Mouse (Mus musculus) ES-E14 (cell line): ENCODE data around the gene Palm. TPM values are rescaled to one million over a fixed set of nuclear protein-coding genes. Genes with fewer than 3 reads are reported as not detected.

Experiments used
- DNase-seq: peaks from one replicate; pipeline ENCODE4 v3.0.0-alpha.2; 2013; ENCODE audit warnings: low read depth, low spot score
- H3K27ac ChIP-seq: 2 replicates; pipeline ENCODE4 v1.5.1; 2012; ENCODE audit warnings: low read depth, mild to moderate bottlenecking, low read length, moderate library complexity, mixed read lengths; ENCODE audit not compliant: poor library complexity, insufficient read depth, severe bottlenecking
- H3K36me3 ChIP-seq: 2 replicates; pipeline ENCODE4 v1.6.1; 2012; ENCODE audit warnings: mild to moderate bottlenecking, low read length, moderate library complexity, mixed read lengths; ENCODE audit not compliant: control insufficient read depth, poor library complexity, insufficient read depth, severe bottlenecking
- H3K4me1 ChIP-seq, 2 experiments: fragments of 150-350 bp in 1 of 2; sonication (generic) in 1 of 2; 2 replicates each; pipeline ENCODE4 v1.6.1; 2012; ENCODE audit warnings: low read length in 2 of 2, mild to moderate bottlenecking in 1 of 2, mixed read lengths in 1 of 2; ENCODE audit not compliant: control insufficient read depth in 2 of 2, insufficient read depth in 2 of 2, poor library complexity in 1 of 2
- H3K4me3 ChIP-seq, 2 experiments: fragments of 150-350 bp in 1 of 2; sonication (generic) in 1 of 2; 2 replicates each; pipeline ENCODE4 v1.5.1; 2012; ENCODE audit warnings: low read length in 2 of 2, low read depth in 1 of 2, mild to moderate bottlenecking in 1 of 2, mixed read lengths in 1 of 2; ENCODE audit not compliant: insufficient read depth in 1 of 2, poor library complexity in 1 of 2, severe bottlenecking in 1 of 2
- H3K9ac ChIP-seq: 2 replicates; pipeline ENCODE4 v1.6.1; 2012; ENCODE audit warnings: low read depth, mild to moderate bottlenecking, low read length, mixed read lengths; ENCODE audit not compliant: poor library complexity, insufficient read depth, severe bottlenecking
- H3K9me3 ChIP-seq: fragments of 150-350 bp; sonication (generic); 2 replicates; pipeline ENCODE4 v1.6.1; 2012; ENCODE audit warnings: low read depth, mild to moderate bottlenecking, low read length; ENCODE audit not compliant: control insufficient read depth, insufficient read depth
- CHD2 ChIP-seq: IDR thresholded peaks from 2 replicates; pipeline ENCODE4 v1.6.1; 2014; ENCODE audit warnings: mild to moderate bottlenecking, low read depth, low read length, inconsistent platforms
- HCFC1 ChIP-seq: IDR thresholded peaks from 2 replicates; pipeline ENCODE4 v1.6.1; 2012; ENCODE audit warnings: low read length, inconsistent platforms, borderline replicate concordance; ENCODE audit not compliant: insufficient read depth
- MAFK ChIP-seq: IDR thresholded peaks from 2 replicates; pipeline ENCODE4 v1.6.1; 2014; ENCODE audit warnings: mild to moderate bottlenecking, low read depth, low read length, inconsistent platforms; ENCODE audit not compliant: insufficient read depth
- ZC3H11A ChIP-seq: IDR thresholded peaks from 2 replicates; pipeline ENCODE4 v1.6.1; 2012; ENCODE audit warnings: low read depth, mild to moderate bottlenecking, inconsistent platforms, low read length, borderline replicate concordance
- ZNF384 ChIP-seq: IDR thresholded peaks from 2 replicates; pipeline ENCODE4 v1.6.1; 2012; ENCODE audit warnings: low read depth, low read length, inconsistent platforms
- in situ Hi-C, 2 experiments: fragments of 600-800 bp; cut with MboI; formaldehyde crosslinking; loops; one replicate each; pipeline ENCODE4 v1.15.1; 2025; ENCODE audit warnings: low sequenced_read_pairs in 2 of 2, inconsistent platforms in 1 of 2; ENCODE audit not compliant: unreplicated experiment in 2 of 2
- total RNA-seq: library from RNA; depleted of rRNA; stranded (reverse); fragments of 300-350 nt; gene quantifications from 2 replicates; pipeline ENCODE4 v1.2.3, GENCODE M21; 2012

Gene Palm
- total RNA-seq, 1 experiment = 10.7 TPM

DNA sequence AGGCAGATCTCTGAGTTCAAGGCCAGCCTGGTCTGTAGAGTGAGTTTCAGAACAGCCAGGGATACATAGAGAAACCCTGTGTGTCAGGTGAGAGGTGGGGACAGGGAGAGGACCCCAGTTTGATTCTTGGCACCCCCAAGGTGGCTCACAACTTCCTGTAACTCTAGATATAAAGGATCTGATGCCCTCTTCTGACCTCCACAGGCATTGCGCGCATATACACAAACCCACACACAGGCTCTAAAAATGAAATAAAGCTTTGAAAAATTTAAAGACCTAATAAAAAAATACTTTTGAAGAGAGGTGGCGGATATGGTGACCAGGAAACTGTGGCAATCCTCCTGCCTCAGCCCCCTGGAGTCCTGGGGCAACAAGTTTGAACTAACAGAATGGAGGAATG lies 2.5 kb downstream of the Palm start:
- no peaks in the 10 kb centered on the region for H3K9me3 ChIP-seq
- H3K9ac ChIP-seq = no peak overlapping the region
- in situ Hi-C loops = no loop called here
- no peak overlapping the region for H3K4me3 ChIP-seq
- H3K4me1 ChIP-seq = peaks cover 10 to 31% of the 10 kb centered on the region in 2 experiments
- no peak for DNase-seq
- H3K36me3 ChIP-seq = no peaks in the 10 kb centered on the region
- no peak overlapping the region for H3K27ac ChIP-seq
- TF ChIP-seq ZC3H11A (no peak), MAFK (no peak), HCFC1 (no peak), CHD2 (no peak), ZNF384 (no peak)

DNA sequence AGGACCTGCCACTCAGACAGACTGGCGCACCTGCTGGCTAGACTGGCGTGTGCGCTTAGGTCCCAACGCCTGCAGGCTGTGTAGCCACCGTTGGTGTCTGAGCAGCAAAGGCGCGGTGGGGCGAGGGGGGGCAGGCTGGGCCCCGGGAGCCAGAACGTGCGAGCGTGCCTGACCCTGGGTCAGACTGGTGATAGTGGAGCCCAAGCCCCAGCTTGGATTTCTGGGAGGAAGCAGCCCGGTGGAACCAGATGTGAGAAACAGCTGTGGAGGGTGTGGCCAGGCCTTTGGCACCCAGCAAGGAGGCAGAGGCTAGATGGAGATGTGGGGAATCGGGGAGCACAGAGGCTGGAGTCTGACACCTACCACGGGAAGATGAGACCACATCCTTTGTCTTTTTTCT lies 4.0 kb downstream of the Palm start:
- H3K27ac ChIP-seq = no peak overlapping the region

DNA sequence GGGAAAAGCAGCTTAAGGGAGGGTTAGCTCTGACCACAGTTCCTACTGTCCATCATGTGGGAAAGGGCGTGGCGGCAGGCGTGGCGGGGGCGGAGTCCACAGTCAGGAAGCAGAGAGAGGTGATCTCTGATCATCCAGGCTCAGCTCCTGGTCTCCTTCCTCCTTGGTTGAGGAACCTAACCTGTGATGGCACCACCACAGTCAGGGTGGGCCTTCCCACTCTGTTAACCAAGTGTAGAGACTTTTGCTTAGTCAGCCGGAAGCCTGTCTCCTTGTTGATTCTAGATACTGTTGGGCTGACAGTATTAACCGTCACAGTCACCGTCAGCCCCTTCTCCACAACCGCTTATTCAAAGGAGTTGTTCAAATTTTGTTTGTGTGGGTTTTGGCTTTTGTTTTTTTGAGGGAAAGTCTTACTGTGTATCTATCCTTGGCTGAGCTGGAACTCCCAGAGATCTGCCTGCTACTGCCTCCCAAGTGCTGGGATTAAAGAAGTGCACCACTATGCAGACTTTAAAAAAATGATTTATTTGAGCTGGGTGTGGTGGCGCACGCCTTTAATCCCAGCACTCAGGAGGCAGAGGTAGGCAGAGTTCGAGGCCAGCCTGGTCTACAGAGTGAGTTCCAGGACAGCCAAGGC lies 5.0 kb downstream of the Palm start:
- Histone ChIP-seq H3K36me3 (no peaks in the 10 kb centered on the region), H3K9ac (no peak overlapping the region), H3K9me3 (no peaks in the 10 kb centered on the region), H3K4me1 (peaks cover 10 to 44% of the 10 kb centered on the region in 2 experiments), H3K27ac (no peak overlapping the region), H3K4me3 (no peak overlapping the region)
- in situ Hi-C loops = no loop called here
- TF ChIP-seq ZC3H11A = no peak
- TF ChIP-seq HCFC1 = no peak
- TF ChIP-seq CHD2 = no peak
- TF ChIP-seq ZNF384 = no peak
- no peak for TF ChIP-seq MAFK
- DNase-seq = no peak

More for the DNA sequence above, 4.0 kb downstream of the Palm start:
- peak overlapping the region in 1 of 2 experiments; percentile 21; a peak in 1 of 4 replicates for H3K4me3 ChIP-seq
- TF ChIP-seq MAFK (no peak), HCFC1 (no peak), ZC3H11A (no peak), CHD2 (no peak), ZNF384 (no peak)
- no peaks in the 10 kb centered on the region for H3K36me3 ChIP-seq
- peaks cover 10 to 39% of the 10 kb centered on the region in 2 experiments for H3K4me1 ChIP-seq
- H3K9ac ChIP-seq = no peak overlapping the region
- DNase-seq = no peak
- in situ Hi-C loops = no loop called here
- no peaks in the 10 kb centered on the region for H3K9me3 ChIP-seq

DNA sequence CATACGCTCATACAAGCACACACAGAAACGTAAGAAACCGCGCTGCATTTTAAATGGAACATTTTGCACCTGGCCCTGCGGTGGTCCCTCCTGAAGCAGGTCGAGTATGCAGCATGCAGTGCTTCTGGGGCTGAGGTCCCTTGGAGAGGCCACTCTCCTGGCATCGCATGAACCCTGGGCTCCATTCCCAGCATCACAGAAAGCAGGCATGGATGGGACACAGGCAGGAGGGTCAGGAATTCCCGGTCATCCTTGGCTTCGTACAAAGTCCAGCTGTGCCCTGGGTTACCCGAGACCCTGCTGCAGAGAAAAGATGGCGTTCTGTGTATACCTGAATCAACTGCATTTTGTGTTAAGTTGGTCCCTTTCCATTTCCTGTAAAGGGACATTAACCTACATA lies 7.1 kb downstream of the Palm start:
- TF ChIP-seq CHD2 (no peak), MAFK (no peak), ZC3H11A (no peak), ZNF384 (no peak), HCFC1 (no peak)
- Histone ChIP-seq H3K4me1 (peaks cover 8 to 48% of the 10 kb centered on the region in 2 experiments; a peak in 3 of 4 replicates), H3K4me3 (no peak overlapping the region), H3K27ac (no peak overlapping the region), H3K36me3 (no peaks in the 10 kb centered on the region), H3K9me3 (no peaks in the 10 kb centered on the region), H3K9ac (no peak overlapping the region)
- in situ Hi-C loops = no loop called here
- no peak for DNase-seq
